ENCODE assay signal across 28 mouse cellular contexts in the genomic region with DNA sequence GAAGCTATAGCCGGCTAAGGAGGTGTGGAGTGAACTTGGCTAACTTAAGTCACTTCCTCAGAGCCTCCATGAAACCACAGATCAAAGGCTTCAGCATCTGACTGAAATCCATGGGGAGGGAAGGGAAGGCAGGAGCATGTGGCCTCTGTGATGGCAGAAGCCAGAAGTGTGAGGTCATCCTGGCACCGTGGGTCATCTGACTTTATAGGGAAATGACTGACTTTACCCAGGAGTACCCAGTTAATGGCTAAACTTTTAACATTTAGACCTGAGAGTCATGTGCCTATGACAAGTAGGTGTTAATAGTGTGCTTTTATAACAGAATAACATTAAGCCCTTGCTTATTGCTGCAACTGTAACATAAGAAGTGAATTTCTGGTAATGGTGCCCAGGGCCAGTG. TPM values are rescaled to one million over a fixed set of nuclear protein-coding genes. Genes with fewer than 3 reads are reported as not detected.
A peak's percentile ranks its signal among the peaks of the same experiment; 100 is the strongest.
DNase-seq lines count a peak whose midpoint lies in the region; ATAC-seq and TF ChIP-seq lines count a peak whose summit lies in the region.
"Had no signal": no experiment of that assay in that cellular context is flagged by ENCODE, and none has a peak within 500 bp of the region (broad histone marks: within the 10 kb centered on the region; RNA-seq: fewer than 3 reads in every experiment).

No protein-coding gene starts in this region.

- peak; percentile 76 for DNase-seq in kidney, adult 2 months
- peak; percentile 17 for DNase-seq in midbrain, embryonic 11.5 days (ENCODE audit: low spot score, missing footprints)
- DNase-seq in midbrain, embryonic 10.5 days (ENCODE audit: low spot score) = no peak
- peak; percentile 23 for DNase-seq in kidney, postnatal 14 days
- no peak for DNase-seq in frontal cortex, postnatal 10 days (ENCODE audit: low spot score in 2 of 2)
- DNase-seq: adrenal gland, adult 8-10 months; B cell, adult 2 months; cerebellum, adult 11 months; cerebellum, adult 9-10 months; embryo, embryonic 11 days; heart, adult 2 months; heart, postnatal 4 days; liver, embryonic 13.5 days; lung, adult 2 months; lung, postnatal 10 days; retina, postnatal 1 day; right cerebral cortex, postnatal 14 days had no signal

- H3K27ac ChIP-seq in kidney, adult 2 months (ENCODE audit: insufficient read depth, low read depth, low read length) = peak overlapping the region; percentile 15; the same call in 1 of the 2 replicates
- no peak overlapping the region for H3K27ac ChIP-seq in kidney, embryonic 14.5 days (ENCODE audit: low read depth, low read length)
- no peak overlapping the region for H3K27ac ChIP-seq in midbrain, embryonic 11.5 days (ENCODE audit: low read depth, low read length)
- no peak overlapping the region for H3K27ac ChIP-seq in midbrain, embryonic 10.5 days (replicated peaks)
- H3K27ac ChIP-seq: embryonic facial prominence, embryonic 12.5 days; heart, adult 2 months; hindbrain, embryonic 13.5 days; left cerebral cortex, adult 2 months; liver, embryonic 13.5 days; macrophage; midbrain, embryonic 15.5 days; neural tube, embryonic 15.5 days; stomach, embryonic 15.5 days had no signal

- peaks cover 8% of the 10 kb centered on the region; the same call in 1 of the 2 replicates for H3K4me1 ChIP-seq in kidney, adult 2 months (ENCODE audit: control insufficient read depth, insufficient read depth, low read length)
- H3K4me1 ChIP-seq in kidney, embryonic 14.5 days (ENCODE audit: control insufficient read depth, insufficient read depth, low read length) = no peaks in the 10 kb centered on the region
- no peaks in the 10 kb centered on the region for H3K4me1 ChIP-seq in midbrain, embryonic 11.5 days (ENCODE audit: control insufficient read depth, insufficient read depth, low read length)
- H3K4me1 ChIP-seq in midbrain, embryonic 10.5 days = no peaks in the 10 kb centered on the region
- H3K4me1 ChIP-seq: embryonic facial prominence, embryonic 12.5 days; hindbrain, embryonic 13.5 days; midbrain, embryonic 15.5 days; neural tube, embryonic 15.5 days had no signal

- H3K9ac ChIP-seq in kidney, embryonic 14.5 days (ENCODE audit: low read depth, low read length) = no peak overlapping the region
- no peak overlapping the region for H3K9ac ChIP-seq in midbrain, embryonic 11.5 days (ENCODE audit: low read length)
- H3K9ac ChIP-seq: embryonic facial prominence, embryonic 12.5 days; heart, embryonic 12.5 days; hindbrain, embryonic 13.5 days; liver, embryonic 13.5 days; midbrain, embryonic 15.5 days; neural tube, embryonic 15.5 days; stomach, embryonic 15.5 days had no signal

- no peak for ATAC-seq in kidney, embryonic 14.5 days (ENCODE audit: low FRiP score, low TSS enrichment)
- no peak for ATAC-seq in midbrain, embryonic 11.5 days (ENCODE audit: low FRiP score)
- ATAC-seq: activated CD4-positive, CD25-positive, alpha-beta regulatory T cell, adult 4 months; forebrain, embryonic 14.5 days; midbrain, embryonic 15.5 days had no signal

- TF ChIP-seq POLR2A in kidney, adult 2 months (IDR thresholded peaks at IDR 0.05; ENCODE audit: low read depth, low read length) = no peak

- H3K4me2 ChIP-seq in kidney, embryonic 14.5 days (replicated peaks; ENCODE audit: low read depth, low read length) = no peak overlapping the region
- H3K4me2 ChIP-seq in midbrain, embryonic 11.5 days = no peak overlapping the region
- H3K4me2 ChIP-seq: embryonic facial prominence, embryonic 12.5 days; heart, embryonic 12.5 days; hindbrain, embryonic 13.5 days; liver, embryonic 13.5 days; midbrain, embryonic 15.5 days; neural tube, embryonic 15.5 days; stomach, embryonic 15.5 days had no signal

- H3K27me3 ChIP-seq in kidney, adult 2 months (replicated peaks; ENCODE audit: control insufficient read depth, insufficient read depth, low read length) = no peaks in the 10 kb centered on the region
- H3K27me3 ChIP-seq in kidney, embryonic 14.5 days (ENCODE audit: control insufficient read depth, insufficient read depth, low read length) = no peaks in the 10 kb centered on the region
- H3K27me3 ChIP-seq in midbrain, embryonic 11.5 days (ENCODE audit: control insufficient read depth, insufficient read depth, low read length) = no peaks in the 10 kb centered on the region
- H3K27me3 ChIP-seq in midbrain, embryonic 10.5 days (ENCODE audit: low read depth, poor library complexity, severe bottlenecking) = no peaks in the 10 kb centered on the region
- H3K27me3 ChIP-seq: embryonic facial prominence, embryonic 12.5 days; heart, embryonic 12.5 days; hindbrain, embryonic 13.5 days; liver, embryonic 13.5 days; midbrain, embryonic 15.5 days; neural tube, embryonic 15.5 days; stomach, embryonic 15.5 days had no signal

- peaks cover 2% of the 10 kb centered on the region; the same call in 1 of the 2 replicates for H3K36me3 ChIP-seq in kidney, adult 2 months (ENCODE audit: control insufficient read depth, insufficient read depth, low read length)
- peaks cover 18% of the 10 kb centered on the region for H3K36me3 ChIP-seq in kidney, embryonic 14.5 days (ENCODE audit: control insufficient read depth, insufficient read depth, low read length)
- H3K36me3 ChIP-seq in midbrain, embryonic 11.5 days (ENCODE audit: control insufficient read depth, insufficient read depth, low read length) = peaks cover 4% of the 10 kb centered on the region; the same call in 1 of the 2 replicates
- H3K36me3 ChIP-seq in midbrain, embryonic 10.5 days = peaks cover 24% of the 10 kb centered on the region

- 35% methylated on average over 2 of the region's 2 CpGs for WGBS in kidney, adult 2 months
- WGBS in kidney, embryonic 14.5 days = 60% methylated on average over 2 of the region's 2 CpGs
- 91% methylated on average over 2 of the region's 2 CpGs for WGBS in midbrain, embryonic 11.5 days
- 86% methylated on average over 2 of the region's 2 CpGs for WGBS in midbrain, embryonic 10.5 days

- H3K4me3 ChIP-seq in kidney, adult 2 months (ENCODE audit: insufficient read depth, low read depth, low read length) = no peak overlapping the region
- no peak overlapping the region for H3K4me3 ChIP-seq in kidney, embryonic 14.5 days (ENCODE audit: low read length)
- H3K4me3 ChIP-seq in midbrain, embryonic 11.5 days (ENCODE audit: low read depth, low read length) = no peak overlapping the region
- H3K4me3 ChIP-seq in midbrain, embryonic 10.5 days = no peak overlapping the region
- H3K4me3 ChIP-seq: embryonic facial prominence, embryonic 12.5 days; heart, adult 2 months; heart, embryonic 12.5 days; hindbrain, embryonic 13.5 days; left cerebral cortex, adult 2 months; liver, embryonic 13.5 days; midbrain, embryonic 15.5 days; neural tube, embryonic 15.5 days; stomach, embryonic 15.5 days had no signal

- no peak for TF ChIP-seq CTCF in kidney, adult 2 months (conservative IDR thresholded peaks at IDR 0.05; ENCODE audit: insufficient read depth, insufficient read length, low read depth, low read length)

- no peaks in the 10 kb centered on the region for H3K9me3 ChIP-seq in kidney, embryonic 14.5 days (ENCODE audit: control insufficient read depth, low read length)
- H3K9me3 ChIP-seq in midbrain, embryonic 11.5 days (ENCODE audit: control insufficient read depth, low read length) = no peaks in the 10 kb centered on the region
- no peaks in the 10 kb centered on the region for H3K9me3 ChIP-seq in midbrain, embryonic 10.5 days (replicated peaks)
- H3K9me3 ChIP-seq: embryonic facial prominence, embryonic 12.5 days; heart, embryonic 12.5 days; hindbrain, embryonic 13.5 days; liver, embryonic 13.5 days; midbrain, embryonic 15.5 days; neural tube, embryonic 15.5 days; stomach, embryonic 15.5 days had no signal

RNA-seq across cellular contexts. Expression of a gene that starts 31.2 kb away (rescaled TPM):
- 55.5 and 57.2 TPM in 2 replicates for polyA plus RNA-seq in kidney, adult 2 months (2012; rRNA removed)
- 25.3 and 40.0 TPM in 2 replicates for polyA plus RNA-seq in kidney, embryonic 14.5 days (2014; fragmentation: Nextera tagmentation; extraction: Ambion mirVana)
- 22.8 and 24.0 TPM in 2 replicates for polyA plus RNA-seq in midbrain, embryonic 11.5 days (2014; fragmentation: Nextera tagmentation; extraction: Ambion mirVana)
- 16.9 and 20.4 TPM in 2 replicates for polyA plus RNA-seq in midbrain, embryonic 10.5 days (2016; fragmentation: Nextera tagmentation; extraction: Ambion mirVana)

RNA-seq across cellular contexts. Expression of a gene that starts 49.0 kb away (rescaled TPM):
- polyA plus RNA-seq in kidney, adult 2 months (2012; rRNA removed) = 15.8 and 16.6 TPM in 2 replicates
- polyA plus RNA-seq in kidney, embryonic 14.5 days (2014; fragmentation: Nextera tagmentation; extraction: Ambion mirVana) = 2.0 and 3.0 TPM in 2 replicates
- polyA plus RNA-seq in midbrain, embryonic 11.5 days (2014; fragmentation: Nextera tagmentation; extraction: Ambion mirVana) = 0.97 and 1.4 TPM in 2 replicates
- polyA plus RNA-seq in midbrain, embryonic 10.5 days (2016; fragmentation: Nextera tagmentation; extraction: Ambion mirVana) = 1.7 TPM in 2 replicates

RNA-seq across cellular contexts. Expression of a gene that starts 57.6 kb away (rescaled TPM):
- 23.2 and 24.0 TPM in 2 replicates for polyA plus RNA-seq in kidney, adult 2 months (2012; rRNA removed)
- 12.7 and 19.8 TPM in 2 replicates for polyA plus RNA-seq in kidney, embryonic 14.5 days (2014; fragmentation: Nextera tagmentation; extraction: Ambion mirVana)
- polyA plus RNA-seq in midbrain, embryonic 11.5 days (2014; fragmentation: Nextera tagmentation; extraction: Ambion mirVana) = 14.6 and 17.3 TPM in 2 replicates
- 15.0 and 15.9 TPM in 2 replicates for polyA plus RNA-seq in midbrain, embryonic 10.5 days (2016; fragmentation: Nextera tagmentation; extraction: Ambion mirVana)

Comparison
In these comparisons a context has a peak if more than half of its experiments do, and no peak if none do; other contexts are left out.
1. DNase-seq: peak in kidney, adult 2 months (single experiment), midbrain, embryonic 11.5 days (single experiment) and kidney, postnatal 14 days (single experiment); none in midbrain, embryonic 10.5 days (single experiment) and frontal cortex, postnatal 10 days (0 of 2).